Mouse (Mus musculus): ENCODE measurements around the gene Ttc26.
"Not testable (repeated sequence)": the region's sequence is repeated elsewhere in the genome, so short reads cannot be mapped to it uniquely, and the experiment has no call there.

Gene Ttc26

GRCm38 (mm10) chr6:38448295-38448694 lies 67.0 kb downstream of the Ttc26 start:
- in situ Hi-C loops (cut with MboI; ENCODE audit: low sequenced_read_pairs) = no loop called here

- in situ Hi-C loops (cut with MboI; ENCODE audit: low sequenced_read_pairs) = no loop called here
Observed at GRCm38 (mm10) chr6:38453049-38453448, 71.8 kb downstream of the Ttc26 start.

- in situ Hi-C loops (cut with MboI; ENCODE audit: low sequenced_read_pairs) = not testable (repeated sequence)
Observed at GRCm38 (mm10) chr6:38456425-38456824, 75.2 kb downstream of the Ttc26 start.

GRCm38 (mm10) chr6:38458075-38458474 lies 76.8 kb downstream of the Ttc26 start:
- in situ Hi-C loops (cut with MboI; ENCODE audit: low sequenced_read_pairs) = no loop called here

- in situ Hi-C loops (cut with MboI; ENCODE audit: low sequenced_read_pairs) = no loop called here
Observed at GRCm38 (mm10) chr6:38469591-38469990, 88.3 kb downstream of the Ttc26 start.

Data from CH12F3 (cell line).